Mouse (Mus musculus) heart, adult 2 months (tissue): Measurements from ENCODE around the gene Ube2ql1.

ENCODE experiments used
- CTCF ChIP-seq: fragments of 200-600 bp; IDR thresholded peaks from 2 replicates; pipeline ENCODE4 v1.8.1; 2022; ENCODE audit warnings: antibody characterized with exemption, mild to moderate bottlenecking, moderate library complexity
- EP300 ChIP-seq: fragments of 200-500 bp; IDR thresholded peaks from 2 replicates; pipeline ENCODE4 v1.6.1; 2011; ENCODE audit warnings: low read depth, low read length, control low read depth; ENCODE audit not compliant: insufficient read depth
- POLR2A ChIP-seq: fragments of 200-500 bp; IDR thresholded peaks from 2 replicates; pipeline ENCODE4 v1.6.1; 2011; ENCODE audit warnings: mild to moderate bottlenecking, low read depth, low read length, control low read depth; ENCODE audit not compliant: insufficient read depth

GRCm38 (mm10) chr13:69708236-69708635, 31.5 kb downstream of the Ube2ql1 start:
- TF ChIP-seq CTCF: no peak
- TF ChIP-seq POLR2A: no peak
- no peak for TF ChIP-seq EP300
